Mouse (Mus musculus) CH12.LX (cell line): ENCODE results near the gene Mob3c. TPM values are rescaled to one million over a fixed set of nuclear protein-coding genes. Genes with fewer than 3 reads are reported as not detected.

ENCODE experiments used
- DNase-seq: peaks from one replicate; pipeline ENCODE4 v3.0.0-alpha.2; 2013; ENCODE audit errors: extremely low read depth
- H3K27ac ChIP-seq: 2 replicates; pipeline ENCODE4 v1.5.1; 2012; ENCODE audit warnings: low read depth, mild to moderate bottlenecking, control low read depth, moderate library complexity; ENCODE audit not compliant: insufficient read depth
- H3K27me3 ChIP-seq: replicated peaks from 2 replicates; pipeline ENCODE3; 2012; ENCODE audit warnings: inconsistent platforms
- H3K36me3 ChIP-seq, 2 experiments: replicated peaks in 1 of 2; 2 replicates each; pipeline versions ENCODE3 to v1.6.1; 2012; ENCODE audit warnings: inconsistent platforms in 1 of 2, low read length in 1 of 2, mild to moderate bottlenecking in 1 of 2, mixed read lengths in 1 of 2, moderate library complexity in 1 of 2; ENCODE audit not compliant: control insufficient read depth in 1 of 2, insufficient read depth in 1 of 2
- H3K4me1 ChIP-seq, 2 experiments: 2 replicates each; pipeline ENCODE4 v1.6.1; 2012; ENCODE audit warnings: inconsistent platforms in 1 of 2, moderate library complexity in 1 of 2; ENCODE audit not compliant: insufficient read depth in 2 of 2, control insufficient read depth in 1 of 2
- H3K4me2 ChIP-seq: 2 replicates; pipeline ENCODE4 v1.6.1; 2012; ENCODE audit warnings: low read depth, mild to moderate bottlenecking, control low read depth; ENCODE audit not compliant: poor library complexity, insufficient read depth, severe bottlenecking
- H3K4me3 ChIP-seq, 3 experiments: fragments of 150-350 bp in 1 of 3; sonication (generic) in 1 of 3; replicated peaks in 1 of 3; 2 replicates each; pipeline versions ENCODE3 to v1.5.1; 2011 to 2012; ENCODE audit warnings: low read depth in 2 of 3, low read length in 2 of 3, mild to moderate bottlenecking in 2 of 3, moderate library complexity in 2 of 3, control low read depth in 1 of 3, improper control_type of control experiment in 1 of 3, inconsistent platforms in 1 of 3, mixed read lengths in 1 of 3; ENCODE audit not compliant: poor library complexity in 1 of 3
- H3K79me2 ChIP-seq: replicated peaks from 2 replicates; pipeline ENCODE4 v1.6.1; 2012; ENCODE audit warnings: mild to moderate bottlenecking, moderate library complexity; ENCODE audit not compliant: control insufficient read depth, poor library complexity, insufficient read depth, severe bottlenecking; ENCODE audit errors: extremely low read depth
- H3K9ac ChIP-seq: 2 replicates; pipeline ENCODE4 v1.6.1; 2012; ENCODE audit warnings: low read depth, mild to moderate bottlenecking, control low read depth, moderate library complexity; ENCODE audit not compliant: insufficient read depth
- H3K9me3 ChIP-seq: replicated peaks from 2 replicates; pipeline ENCODE3; 2012; ENCODE audit warnings: low read length, inconsistent platforms, mixed read lengths
- CTCF ChIP-seq, 2 experiments: IDR thresholded peaks in 1 of 2; conservative IDR thresholded peaks in 1 of 2; 2 replicates each; pipeline ENCODE4 v1.5.1; 2011 to 2012; ENCODE audit warnings: low read depth in 2 of 2, low read length in 2 of 2, improper control_type of control experiment in 1 of 2, inconsistent platforms in 1 of 2, mild to moderate bottlenecking in 1 of 2, moderate library complexity in 1 of 2
- E2F4 ChIP-seq: IDR thresholded peaks from 2 replicates; pipeline ENCODE4 v1.6.1; 2011; ENCODE audit warnings: low read depth, low read length, improper control_type of control experiment; ENCODE audit not compliant: insufficient replicate concordance
- ELF1 ChIP-seq: IDR thresholded peaks from 2 replicates; pipeline ENCODE4 v1.6.1; 2014; ENCODE audit warnings: low read depth, mild to moderate bottlenecking, inconsistent platforms, low read length, improper control_type of control experiment
- JUN ChIP-seq: IDR thresholded peaks from 2 replicates; pipeline ENCODE4 v1.6.1; 2011; ENCODE audit warnings: low read depth, mild to moderate bottlenecking, low read length, improper control_type of control experiment, moderate library complexity; ENCODE audit not compliant: insufficient read depth
- KAT2A ChIP-seq: IDR thresholded peaks from 2 replicates; pipeline ENCODE4 v1.6.1; 2012; ENCODE audit warnings: low read length, improper control_type of control experiment, inconsistent platforms; ENCODE audit not compliant: insufficient replicate concordance
- MAFK ChIP-seq: IDR thresholded peaks from 2 replicates; pipeline ENCODE4 v1.6.1; 2011; ENCODE audit warnings: low read length, improper control_type of control experiment; ENCODE audit not compliant: insufficient replicate concordance
- MAZ ChIP-seq: IDR thresholded peaks from 2 replicates; pipeline ENCODE4 v1.6.1; 2012; ENCODE audit warnings: low read depth, mild to moderate bottlenecking, inconsistent platforms, low read length, improper control_type of control experiment, moderate library complexity
- MEF2A ChIP-seq: IDR thresholded peaks from 2 replicates; pipeline ENCODE4 v1.6.1; 2014; ENCODE audit warnings: low read depth, mild to moderate bottlenecking, inconsistent platforms, low read length, improper control_type of control experiment, borderline replicate concordance
- NRF1 ChIP-seq: IDR thresholded peaks from 2 replicates; pipeline ENCODE4 v1.6.1; 2014; ENCODE audit warnings: low read depth, mild to moderate bottlenecking, inconsistent platforms, low read length, improper control_type of control experiment, moderate library complexity
- PAX5 ChIP-seq: IDR thresholded peaks from 2 replicates; pipeline ENCODE4 v1.6.1; 2012; ENCODE audit warnings: low read length, inconsistent platforms, mixed read lengths
- POLR2A ChIP-seq: IDR thresholded peaks from 2 replicates; pipeline ENCODE4 v1.6.1; 2011; ENCODE audit warnings: low read depth, mild to moderate bottlenecking, improper control_type of control experiment, low read length
- POLR2AphosphoS2 ChIP-seq: IDR thresholded peaks from 2 replicates; pipeline ENCODE4 v1.6.1; 2011; ENCODE audit warnings: low read depth, low read length, improper control_type of control experiment
- SMC3 ChIP-seq: IDR thresholded peaks from 2 replicates; pipeline ENCODE4 v1.6.1; 2011; ENCODE audit warnings: low read depth, low read length, improper control_type of control experiment
- TBP ChIP-seq: conservative IDR thresholded peaks from 2 replicates; pipeline ENCODE4 v1.6.1; 2011; ENCODE audit warnings: low read depth, low read length, improper control_type of control experiment
- ZC3H11A ChIP-seq: IDR thresholded peaks from 2 replicates; pipeline ENCODE4 v1.6.1; 2012; ENCODE audit warnings: low read depth, mild to moderate bottlenecking, inconsistent platforms, low read length, improper control_type of control experiment
- ZKSCAN1 ChIP-seq: IDR thresholded peaks from 2 replicates; pipeline ENCODE4 v1.6.1; 2012; ENCODE audit warnings: low read depth, inconsistent platforms, low read length, improper control_type of control experiment, borderline replicate concordance
- ZMIZ1 ChIP-seq: IDR thresholded peaks from 2 replicates; pipeline ENCODE4 v1.6.1; 2012; ENCODE audit warnings: low read depth, mild to moderate bottlenecking, inconsistent platforms, low read length, improper control_type of control experiment
- dilution Hi-C: fragments of 300-500 bp; cut with MboI; formaldehyde crosslinking; loops from 2 replicates; pipeline ENCODE4 v1.14.3; 2020; ENCODE audit warnings: low sequenced_read_pairs; ENCODE audit not compliant: extremely low pct_unique_long_range_greater_than_20kb, extremely low pct_ligation_motif_present
- in situ Hi-C: fragments of 300-500 bp; cut with MboI; formaldehyde crosslinking; loops from 3 replicates; pipeline ENCODE4 v1.14.3; 2019; ENCODE audit warnings: low sequenced_read_pairs, low pct_ligation_motif_present, low pct_unique_long_range_greater_than_20kb, mixed read lengths
- polyA plus RNA-seq: library from polyadenylated mRNA; unstranded; fragments of >175 nt; gene quantifications from 2 replicates; pipeline ENCODE4 v1.2.1, GENCODE M21; 2012; ENCODE audit warnings: low read depth; ENCODE audit not compliant: insufficient read length
- total RNA-seq, 2 experiments: library from RNA; depleted of rRNA; stranded (reverse); fragments of 300-350 nt in 1 of 2; fragments of >200 nt in 1 of 2; gene quantifications; 2 replicates each; pipeline ENCODE4 v1.2.3; 2012 to 2014

Gene Mob3c
- total and polyA plus RNA-seq, 3 experiments, result 7.8 to 9.2 (median 9.2) TPM

- Histone ChIP-seq H3K9me3 (no peaks in the 10 kb centered on the region), H3K27ac (no peak overlapping the region), H3K79me2 (no peaks in the 10 kb centered on the region), H3K4me3 (no peak overlapping the region), H3K36me3 (peaks cover 78 to 93% of the 10 kb centered on the region in 2 experiments), H3K27me3 (no peaks in the 10 kb centered on the region), H3K9ac (no peak overlapping the region), H3K4me1 (peaks cover 0 to 6% of the 10 kb centered on the region in 2 experiments; a peak in 2 of 4 replicates), H3K4me2 (no peak overlapping the region)
- dilution Hi-C loops, result no loop called here
- in situ Hi-C loops, result no loop called here
- no peak for DNase-seq
- TF ChIP-seq ZMIZ1, result no peak
- no peak for TF ChIP-seq NRF1
- TF ChIP-seq MAFK, result no peak
- no peak for TF ChIP-seq POLR2A
- TF ChIP-seq POLR2AphosphoS2, result no peak
- TF ChIP-seq ZKSCAN1, result no peak
- TF ChIP-seq TBP, result no peak
- no peak for TF ChIP-seq MAZ
These were observed 41.8 kb downstream of the Mob3c start for GRCm38 (mm10) chr4:115869512-115870210.

- no peaks in the 10 kb centered on the region for H3K27me3 ChIP-seq
- H3K27ac ChIP-seq, result no peak overlapping the region
- H3K4me2 ChIP-seq, result no peak overlapping the region
- in situ Hi-C loops (no loop called here), dilution Hi-C loops (no loop called here)
- DNase-seq, result no peak
- no peaks in the 10 kb centered on the region for H3K4me1 ChIP-seq
- H3K79me2 ChIP-seq, result no peaks in the 10 kb centered on the region
- no peak for TF ChIP-seq E2F4
- TF ChIP-seq ZKSCAN1, result no peak
- TF ChIP-seq CTCF (conservative IDR thresholded peaks at IDR 0.05 in 1 of 2, IDR thresholded peaks at IDR 0.05 in 1 of 2; ENCODE audit: low read depth in 2 of 2, low read length in 2 of 2), result no peak
- no peak overlapping the region for H3K9ac ChIP-seq
- no peaks in the 10 kb centered on the region for H3K9me3 ChIP-seq
- no peak overlapping the region for H3K4me3 ChIP-seq
- peaks cover 86 to 97% of the 10 kb centered on the region in 2 experiments for H3K36me3 ChIP-seq
These were observed 45.3 kb downstream of the Mob3c start for GRCm38 (mm10) chr4:115873231-115873630.

DNA sequence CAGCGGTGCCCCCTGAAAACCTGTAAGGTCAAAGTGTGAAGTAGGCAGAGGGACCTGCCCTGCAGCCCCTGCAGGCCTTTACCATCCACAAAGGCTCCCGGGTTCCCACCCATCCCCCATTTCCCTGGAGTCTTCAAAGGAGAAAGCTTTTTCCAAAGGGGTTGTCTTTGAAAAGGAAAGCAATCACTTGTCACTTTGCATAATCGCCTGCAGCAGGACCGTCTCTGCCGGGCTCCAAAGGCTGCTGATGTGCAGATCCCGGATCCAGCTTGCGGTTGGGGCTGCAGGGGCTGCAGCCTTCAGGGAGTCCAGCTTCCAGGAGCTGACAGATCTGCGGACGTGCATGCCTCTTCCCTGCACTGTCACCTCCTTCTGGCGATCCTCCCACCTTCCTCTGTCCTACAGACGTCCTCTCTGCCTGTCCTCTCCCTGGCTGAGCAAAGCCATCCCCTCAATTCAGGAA is 50.4 kb downstream of the Mob3c start:
- dilution Hi-C loops (no loop called here), in situ Hi-C loops (no loop called here)
- Histone ChIP-seq H3K79me2 (no peaks in the 10 kb centered on the region), H3K4me1 (no peaks in the 10 kb centered on the region), H3K4me2 (no peak overlapping the region), H3K4me3 (no peak overlapping the region), H3K27me3 (peaks cover 2% of the 10 kb centered on the region), H3K36me3 (peaks cover 49 to 71% of the 10 kb centered on the region in 2 experiments), H3K27ac (no peak overlapping the region), H3K9me3 (no peaks in the 10 kb centered on the region), H3K9ac (no peak overlapping the region)
- no peak for TF ChIP-seq ELF1
- no peak for TF ChIP-seq ZC3H11A
- no peak for TF ChIP-seq KAT2A
- no peak for TF ChIP-seq SMC3
- TF ChIP-seq JUN, result no peak
- no peak for TF ChIP-seq MEF2A
- TF ChIP-seq PAX5, result no peak
- DNase-seq, result no peak
